Mouse (Mus musculus): ENCODE data around the gene Cdc73.

GRCm38 (mm10) chr1:143612901-143613300 is 89.8 kb downstream of the Cdc73 start:
- TF ChIP-seq HCFC1 (IDR thresholded peaks at IDR 0.05; ENCODE audit: borderline replicate concordance, insufficient read depth, low read length) (no peak), CHD2 (IDR thresholded peaks at IDR 0.05; ENCODE audit: low read depth, low read length) (no peak), MAFK (IDR thresholded peaks at IDR 0.05; ENCODE audit: insufficient read depth, low read depth, low read length) (no peak), ZC3H11A (IDR thresholded peaks at IDR 0.05; ENCODE audit: borderline replicate concordance, low read depth, low read length) (no peak), ZNF384 (IDR thresholded peaks at IDR 0.05; ENCODE audit: low read depth, low read length) (no peak)

Data from ES-E14 (cell line).